Mouse (Mus musculus) midbrain, postnatal 0 days (tissue): Measurements from ENCODE around the gene Rabif. TPM values are rescaled to one million over a fixed set of nuclear protein-coding genes. Genes with fewer than 3 reads are reported as not detected.

Experiments
- ATAC-seq: fragments of 200-750 bp; cut with Nextera tagmentation; 2 replicates; pipeline ENCODE4 v1.8.0; 2017; ENCODE audit warnings: moderate number of reproducible peaks, mild to moderate bottlenecking, moderate TSS enrichment, moderate library complexity; ENCODE audit not compliant: low FRiP score
- DNase-seq: peaks from one replicate; pipeline ENCODE4 v3.0.0-alpha.2; 2015; ENCODE audit warnings: low spot score
- H3K27ac ChIP-seq: fragments of 300-500 bp; sonication (generic); 2 replicates; pipeline ENCODE4 v1.5.1; 2014; ENCODE audit warnings: low read depth, mild to moderate bottlenecking, low read length, mixed read lengths
- H3K27me3 ChIP-seq: fragments of 300-500 bp; sonication (generic); 2 replicates; pipeline ENCODE4 v1.6.1; 2014; ENCODE audit warnings: low read length, control low read depth, mixed read lengths; ENCODE audit not compliant: insufficient read depth
- H3K36me3 ChIP-seq: fragments of 300-500 bp; sonication (generic); 2 replicates; pipeline ENCODE4 v1.6.1; 2014; ENCODE audit warnings: low read length, control low read depth, mixed read lengths; ENCODE audit not compliant: insufficient read depth
- H3K4me1 ChIP-seq: fragments of 300-500 bp; sonication (generic); 2 replicates; pipeline ENCODE4 v1.6.1; 2014; ENCODE audit warnings: mild to moderate bottlenecking, control low read depth, antibody characterized with exemption, low read length, mixed read lengths; ENCODE audit not compliant: insufficient read depth
- H3K4me2 ChIP-seq: fragments of 300-500 bp; sonication (generic); 2 replicates; pipeline ENCODE4 v1.6.1; 2014; ENCODE audit warnings: low read depth, mild to moderate bottlenecking, low read length, mixed read lengths; ENCODE audit not compliant: poor library complexity, severe bottlenecking
- H3K4me3 ChIP-seq: fragments of 300-500 bp; sonication (generic); 2 replicates; pipeline ENCODE4 v1.5.1; 2014; ENCODE audit warnings: low read depth, mild to moderate bottlenecking, low read length, moderate library complexity
- H3K9ac ChIP-seq: fragments of 300-500 bp; sonication (generic); replicated peaks from 2 replicates; pipeline ENCODE4 v1.6.1; 2014; ENCODE audit warnings: mild to moderate bottlenecking, low read length, moderate library complexity, mixed read lengths; ENCODE audit not compliant: poor library complexity, severe bottlenecking
- H3K9me3 ChIP-seq: fragments of 300-500 bp; sonication (generic); 2 replicates; pipeline ENCODE4 v1.6.1; 2016; ENCODE audit warnings: low read length, control low read depth
- CTCF ChIP-seq: IDR thresholded peaks from 2 replicates; pipeline ENCODE4 v1.5.1; 2016; ENCODE audit warnings: antibody characterized with exemption, mild to moderate bottlenecking
- WGBS: fragments of 180-500 bp; shearing (Covaris S2); extraction: QIAGEN DNeasy Blood & Tissue Kit; methylation state at CpG from one replicate; pipeline ENCODE4 v1.1.7; 2014; 5-methylcytosine and 5-hydroxymethylcytosine counted together
- polyA plus RNA-seq: library from polyadenylated mRNA; unstranded; fragments of >200 nt; fragmentation: Nextera tagmentation; extraction: Ambion mirVana; gene quantifications from 2 replicates; pipeline ENCODE4 v1.2.1, GENCODE M21; 2015
- total RNA-seq: library from RNA; depleted of rRNA; stranded (reverse); fragments of >200 nt; gene quantifications from 2 replicates; pipeline ENCODE4 v1.2.3, GENCODE M21; 2014

Gene Rabif
- total and polyA plus RNA-seq, 2 experiments from 2014 or later: 37.6 to 79.5 TPM

GRCm38 (mm10) chr1:134520001-134520721, 25.7 kb downstream of the Rabif start:
- Histone ChIP-seq H3K9me3 (no peaks in the 10 kb centered on the region), H3K9ac (no peak overlapping the region), H3K4me1 (no peaks in the 10 kb centered on the region), H3K4me3 (no peak overlapping the region), H3K27me3 (no peaks in the 10 kb centered on the region), H3K36me3 (no peaks in the 10 kb centered on the region), H3K27ac (no peak overlapping the region), H3K4me2 (no peak overlapping the region)
- no peak for TF ChIP-seq CTCF
- 84% methylated on average over 8 of the region's 8 CpGs for WGBS
- ATAC-seq (no peak), DNase-seq (no peak)

- Histone ChIP-seq H3K9ac (no peak overlapping the region), H3K36me3 (no peaks in the 10 kb centered on the region), H3K4me3 (no peak overlapping the region), H3K4me1 (no peaks in the 10 kb centered on the region), H3K27me3 (no peaks in the 10 kb centered on the region), H3K4me2 (no peak overlapping the region), H3K27ac (no peak overlapping the region), H3K9me3 (no peaks in the 10 kb centered on the region)
- WGBS: 85% methylated on average over 7 of the region's 7 CpGs
- no peak for ATAC-seq
- DNase-seq: no peak
- no peak for TF ChIP-seq CTCF
Observed at GRCm38 (mm10) chr1:134521163-134521562, 26.7 kb downstream of the Rabif start.

GRCm38 (mm10) chr1:134522325-134522724, 27.9 kb downstream of the Rabif start:
- no peak for TF ChIP-seq CTCF
- Histone ChIP-seq H3K4me1 (no peaks in the 10 kb centered on the region), H3K27ac (no peak overlapping the region), H3K4me2 (no peak overlapping the region), H3K4me3 (no peak overlapping the region), H3K9ac (no peak overlapping the region), H3K9me3 (no peaks in the 10 kb centered on the region), H3K36me3 (no peaks in the 10 kb centered on the region), H3K27me3 (no peaks in the 10 kb centered on the region)
- DNase-seq: no peak
- no peak for ATAC-seq
- 57% methylated on average over 2 of the region's 2 CpGs for WGBS

- no peaks in the 10 kb centered on the region for H3K9me3 ChIP-seq
- DNase-seq (peak; percentile 12), ATAC-seq (no peak)
- 70% methylated on average over 5 of the region's 5 CpGs for WGBS
- H3K27ac ChIP-seq: no peak overlapping the region
- no peaks in the 10 kb centered on the region for H3K4me1 ChIP-seq
- TF ChIP-seq CTCF: peak; percentile 45
- H3K9ac ChIP-seq: no peak overlapping the region
- no peak overlapping the region for H3K4me3 ChIP-seq
- H3K27me3 ChIP-seq: no peaks in the 10 kb centered on the region
- H3K36me3 ChIP-seq: no peaks in the 10 kb centered on the region
- no peak overlapping the region for H3K4me2 ChIP-seq
Observed at GRCm38 (mm10) chr1:134524424-134524823, 30.0 kb downstream of the Rabif start.

- Histone ChIP-seq H3K4me2 (no peak overlapping the region), H3K9me3 (no peaks in the 10 kb centered on the region), H3K4me1 (no peaks in the 10 kb centered on the region), H3K36me3 (no peaks in the 10 kb centered on the region), H3K9ac (no peak overlapping the region), H3K27ac (no peak overlapping the region), H3K4me3 (no peak overlapping the region), H3K27me3 (no peaks in the 10 kb centered on the region)
- 88% methylated on average over 1 of the region's 1 CpGs for WGBS
- DNase-seq (no peak), ATAC-seq (no peak)
- no peak for TF ChIP-seq CTCF
Observed at GRCm38 (mm10) chr1:134525015-134525414, 30.6 kb downstream of the Rabif start.

GRCm38 (mm10) chr1:134526752-134527151, 32.3 kb downstream of the Rabif start:
- WGBS: 88% methylated on average over 6 of the region's 6 CpGs
- Histone ChIP-seq H3K4me1 (no peaks in the 10 kb centered on the region), H3K4me2 (no peak overlapping the region), H3K9ac (no peak overlapping the region), H3K27me3 (no peaks in the 10 kb centered on the region), H3K9me3 (no peaks in the 10 kb centered on the region), H3K27ac (no peak overlapping the region), H3K36me3 (no peaks in the 10 kb centered on the region), H3K4me3 (no peak overlapping the region)
- no peak for TF ChIP-seq CTCF
- DNase-seq: no peak
- ATAC-seq: no peak
